Mouse (Mus musculus): ENCODE measurements around the gene Palm3. TPM values are rescaled to one million over a fixed set of nuclear protein-coding genes. Genes with fewer than 3 reads are reported as not detected.
"Not testable (repeated sequence)": the region's sequence is repeated elsewhere in the genome, so short reads cannot be mapped to it uniquely, and the experiment has no call there.

Palm3 gene
- total and polyA plus RNA-seq, 3 experiments, result 0.20 to 0.26 (median 0.21) TPM

GRCm38 (mm10) chr8:84004533-84005201, 16.6 kb upstream of the Palm3 start:
- Histone ChIP-seq H3K36me3 (ENCODE audit: control insufficient read depth, insufficient read depth, low read length) (no peaks in the 10 kb centered on the region), H3K27ac (peak overlapping the region; percentile 87), H3K9ac (ENCODE audit: low read depth, low read length) (peak overlapping the region; percentile 84), H3K79me2 (replicated peaks; ENCODE audit: control insufficient read depth, insufficient read depth, low read length) (no peaks in the 10 kb centered on the region), H3K27me3 (ENCODE audit: control insufficient read depth, insufficient read depth, low read length) (no peaks in the 10 kb centered on the region), H3K4me3 (peak overlapping the region; percentile 63), H3K4me1 (ENCODE audit: control insufficient read depth, insufficient read depth, low read length) (peaks cover 4% of the 10 kb centered on the region)
- intact Hi-C loops (cut with DNase I), result no loop called here
- peak; percentile 96 for DNase-seq
- under 1% methylated on average over 30 of the region's 30 CpGs for WGBS
- TF ChIP-seq POLR2A (IDR thresholded peaks at IDR 0.05; ENCODE audit: insufficient read depth, low read depth, low read length), result peak; percentile 76
- peak; percentile 24; the same call in 1 of the 2 replicates for TF ChIP-seq EP300 (IDR thresholded peaks at IDR 0.05; ENCODE audit: insufficient read depth, low read depth, low read length)
- no peak for TF ChIP-seq CTCF (IDR thresholded peaks at IDR 0.05)

- H3K4me3 ChIP-seq; DNase-seq; intact Hi-C loops (cut with DNase I); H3K36me3 ChIP-seq (ENCODE audit: control insufficient read depth, insufficient read depth, low read length); H3K27me3 ChIP-seq (ENCODE audit: control insufficient read depth, insufficient read depth, low read length); H3K9ac ChIP-seq (ENCODE audit: low read depth, low read length); H3K4me1 ChIP-seq (ENCODE audit: control insufficient read depth, insufficient read depth, low read length); H3K79me2 ChIP-seq (replicated peaks; ENCODE audit: control insufficient read depth, insufficient read depth, low read length): not testable (repeated sequence)
- H3K27ac ChIP-seq, result peak overlapping the region; percentile 87
- 92% methylated on average over 7 of the region's 7 CpGs for WGBS
These were observed 15.8 kb upstream of the Palm3 start for GRCm38 (mm10) chr8:84005502-84005901.

GRCm38 (mm10) chr8:84008362-84008761, 12.9 kb upstream of the Palm3 start:
- intact Hi-C loops (cut with DNase I), result no loop called here
- peaks cover 6% of the 10 kb centered on the region for H3K4me1 ChIP-seq (ENCODE audit: control insufficient read depth, insufficient read depth, low read length)
- DNase-seq, result no peak

GRCm38 (mm10) chr8:84009876-84010275, 11.4 kb upstream of the Palm3 start:
- Histone ChIP-seq H3K27me3 (ENCODE audit: control insufficient read depth, insufficient read depth, low read length) (peaks cover 2% of the 10 kb centered on the region; the same call in 1 of the 2 replicates), H3K27ac (no peak overlapping the region), H3K4me3 (no peak overlapping the region), H3K79me2 (replicated peaks; ENCODE audit: control insufficient read depth, insufficient read depth, low read length) (no peaks in the 10 kb centered on the region), H3K4me1 (ENCODE audit: control insufficient read depth, insufficient read depth, low read length) (peaks cover 4% of the 10 kb centered on the region), H3K36me3 (ENCODE audit: control insufficient read depth, insufficient read depth, low read length) (no peaks in the 10 kb centered on the region), H3K9ac (ENCODE audit: low read depth, low read length) (no peak overlapping the region)
- DNase-seq, result peak; percentile 87 to 92
- WGBS, result 2% methylated on average over 11 of the region's 11 CpGs
- no peak; the same call in 1 of the 2 replicates for TF ChIP-seq CTCF (IDR thresholded peaks at IDR 0.05)
- TF ChIP-seq EP300 (IDR thresholded peaks at IDR 0.05; ENCODE audit: insufficient read depth, low read depth, low read length), result 0 out of 2 replicates have a peak, but pooled peaks have one; percentile 45
- TF ChIP-seq POLR2A (IDR thresholded peaks at IDR 0.05; ENCODE audit: insufficient read depth, low read depth, low read length), result no peak
- intact Hi-C loops (cut with DNase I), result loop anchor here (1.0 to 2.0 kb wide), 3 partner anchors 15 to 347 kb away; partner anchors contain the start of gene Rfx1

More at GRCm38 (mm10) chr8:84008362-84008761, 12.9 kb upstream of the Palm3 start:
- TF ChIP-seq EP300 (IDR thresholded peaks at IDR 0.05; ENCODE audit: insufficient read depth, low read depth, low read length), result no peak
- TF ChIP-seq CTCF (IDR thresholded peaks at IDR 0.05), result peak; percentile 45
- Histone ChIP-seq H3K36me3 (ENCODE audit: control insufficient read depth, insufficient read depth, low read length) (no peaks in the 10 kb centered on the region), H3K27me3 (ENCODE audit: control insufficient read depth, insufficient read depth, low read length) (peaks cover 2% of the 10 kb centered on the region; the same call in 1 of the 2 replicates), H3K9ac (ENCODE audit: low read depth, low read length) (no peak overlapping the region), H3K4me3 (no peak overlapping the region), H3K79me2 (replicated peaks; ENCODE audit: control insufficient read depth, insufficient read depth, low read length) (no peaks in the 10 kb centered on the region), H3K27ac (no peak overlapping the region)
- WGBS, result 38% methylated on average over 7 of the region's 7 CpGs

GRCm38 (mm10) chr8:84010625-84011611, 10.4 kb upstream of the Palm3 start:
- peak overlapping the region; percentile 79 for H3K9ac ChIP-seq (ENCODE audit: low read depth, low read length)
- peak; percentile 87 to 92 for DNase-seq
- 3% methylated on average over 83 of the region's 83 CpGs for WGBS
- peaks cover 2% of the 10 kb centered on the region; the same call in 1 of the 2 replicates for H3K27me3 ChIP-seq (ENCODE audit: control insufficient read depth, insufficient read depth, low read length)
- H3K79me2 ChIP-seq (replicated peaks; ENCODE audit: control insufficient read depth, insufficient read depth, low read length), result no peaks in the 10 kb centered on the region
- H3K27ac ChIP-seq, result no peak overlapping the region; the same call in 1 of the 2 replicates
- intact Hi-C loops (cut with DNase I), result loop anchor here (1.0 to 2.0 kb wide), 3 partner anchors 14 to 346 kb away; partner anchors contain the start of gene Rfx1
- no peaks in the 10 kb centered on the region for H3K36me3 ChIP-seq (ENCODE audit: control insufficient read depth, insufficient read depth, low read length)
- peaks cover 2% of the 10 kb centered on the region for H3K4me1 ChIP-seq (ENCODE audit: control insufficient read depth, insufficient read depth, low read length)
- TF ChIP-seq CTCF (IDR thresholded peaks at IDR 0.05), result no peak; the same call in 1 of the 2 replicates
- H3K4me3 ChIP-seq, result peak overlapping the region; percentile 58
